Mouse (Mus musculus): ENCODE data around the gene Gdf15. TPM values are rescaled to one million over a fixed set of nuclear protein-coding genes. Genes with fewer than 3 reads are reported as not detected.

Gene Gdf15
- polyA plus RNA-seq, 1 experiment from 2014 or later = 1.3 TPM

- peak overlapping the region; percentile 98 for H3K27ac ChIP-seq (ENCODE audit: low read length)
- H3K36me3 ChIP-seq (ENCODE audit: insufficient read depth, low read length) = no peaks in the 10 kb centered on the region
- under 1% methylated on average over 6 of the region's 6 CpGs for WGBS
- H3K9ac ChIP-seq (replicated peaks; ENCODE audit: low read depth) = peak overlapping the region; percentile 26; the same call in 1 of the 2 replicates
- peak overlapping the region; percentile 97 for H3K4me2 ChIP-seq (replicated peaks; ENCODE audit: low read depth, low read length)
- no peak for ATAC-seq
- H3K9me3 ChIP-seq (ENCODE audit: low read length) = no peaks in the 10 kb centered on the region
- peaks cover 5% of the 10 kb centered on the region; the same call in 1 of the 2 replicates for H3K4me1 ChIP-seq (ENCODE audit: insufficient read depth, low read depth, low read length)
- H3K27me3 ChIP-seq (replicated peaks; ENCODE audit: insufficient read depth, low read length) = no peaks in the 10 kb centered on the region
- peak; percentile 80 for DNase-seq (ENCODE audit: low spot score)
- TF ChIP-seq CTCF (IDR thresholded peaks at IDR 0.05) = peak; percentile 98
- no peak for TF ChIP-seq EP300 (IDR thresholded peaks at IDR 0.05)
- peak overlapping the region; percentile 44; the same call in 1 of the 2 replicates for H3K4me3 ChIP-seq (ENCODE audit: low read depth, low read length)
These were observed 20.4 kb downstream of the Gdf15 start for GRCm38 (mm10) chr8:70611849-70612248.

GRCm38 (mm10) chr8:70610796-70611771, 21.2 kb downstream of the Gdf15 start:
- Histone ChIP-seq H3K27me3 (replicated peaks; ENCODE audit: insufficient read depth, low read length) (no peaks in the 10 kb centered on the region), H3K9ac (replicated peaks; ENCODE audit: low read depth) (peak overlapping the region; percentile 26; the same call in 1 of the 2 replicates), H3K36me3 (ENCODE audit: insufficient read depth, low read length) (no peaks in the 10 kb centered on the region), H3K27ac (ENCODE audit: low read length) (peak overlapping the region; percentile 98), H3K4me1 (ENCODE audit: insufficient read depth, low read depth, low read length) (peaks cover 8% of the 10 kb centered on the region; the same call in 1 of the 2 replicates), H3K9me3 (ENCODE audit: low read length) (no peaks in the 10 kb centered on the region), H3K4me2 (replicated peaks; ENCODE audit: low read depth, low read length) (peak overlapping the region; percentile 97), H3K4me3 (ENCODE audit: low read depth, low read length) (peak overlapping the region; percentile 44)
- under 1% methylated on average over 54 of the region's 54 CpGs for WGBS
- ATAC-seq (peak; percentile 14), DNase-seq (ENCODE audit: low spot score) (peak; percentile 79)
- TF ChIP-seq EP300 (IDR thresholded peaks at IDR 0.05) = no peak
- peak; percentile 90 for TF ChIP-seq CTCF (IDR thresholded peaks at IDR 0.05)

GRCm38 (mm10) chr8:70609849-70610795, 22.1 kb downstream of the Gdf15 start:
- WGBS = under 1% methylated on average over 39 of the region's 45 CpGs
- H3K27ac ChIP-seq (ENCODE audit: low read length) = peak overlapping the region; percentile 98
- DNase-seq (ENCODE audit: low spot score) (peak; percentile 99), ATAC-seq (peak; percentile 81)
- H3K4me2 ChIP-seq (replicated peaks; ENCODE audit: low read depth, low read length) = peak overlapping the region; percentile 97
- H3K4me3 ChIP-seq (ENCODE audit: low read depth, low read length) = peak overlapping the region; percentile 44
- peaks cover 8% of the 10 kb centered on the region; the same call in 1 of the 2 replicates for H3K4me1 ChIP-seq (ENCODE audit: insufficient read depth, low read depth, low read length)
- no peaks in the 10 kb centered on the region for H3K36me3 ChIP-seq (ENCODE audit: insufficient read depth, low read length)
- TF ChIP-seq CTCF (IDR thresholded peaks at IDR 0.05) = no peak
- 0 out of 2 replicates have a peak, but pooled peaks have one; percentile 12 for TF ChIP-seq EP300 (IDR thresholded peaks at IDR 0.05)
- no peaks in the 10 kb centered on the region for H3K9me3 ChIP-seq (ENCODE audit: low read length)
- H3K9ac ChIP-seq (replicated peaks; ENCODE audit: low read depth) = peak overlapping the region; percentile 36; the same call in 1 of the 2 replicates
- no peaks in the 10 kb centered on the region for H3K27me3 ChIP-seq (replicated peaks; ENCODE audit: insufficient read depth, low read length)

GRCm38 (mm10) chr8:70609368-70609848, 22.8 kb downstream of the Gdf15 start:
- no peaks in the 10 kb centered on the region for H3K36me3 ChIP-seq (ENCODE audit: insufficient read depth, low read length)
- H3K4me3 ChIP-seq (ENCODE audit: low read depth, low read length) = peak overlapping the region; percentile 44
- peak; percentile 84 for ATAC-seq
- peak; percentile 93 for DNase-seq (ENCODE audit: low spot score)
- peak overlapping the region; percentile 98 for H3K27ac ChIP-seq (ENCODE audit: low read length)
- 2% methylated on average over 30 of the region's 39 CpGs for WGBS
- TF ChIP-seq EP300 (IDR thresholded peaks at IDR 0.05) (no peak), CTCF (IDR thresholded peaks at IDR 0.05) (no peak)
- peak overlapping the region; percentile 36; the same call in 1 of the 2 replicates for H3K9ac ChIP-seq (replicated peaks; ENCODE audit: low read depth)
- H3K27me3 ChIP-seq (replicated peaks; ENCODE audit: insufficient read depth, low read length) = no peaks in the 10 kb centered on the region
- peaks cover 8% of the 10 kb centered on the region; the same call in 1 of the 2 replicates for H3K4me1 ChIP-seq (ENCODE audit: insufficient read depth, low read depth, low read length)
- H3K9me3 ChIP-seq (ENCODE audit: low read length) = no peaks in the 10 kb centered on the region
- H3K4me2 ChIP-seq (replicated peaks; ENCODE audit: low read depth, low read length) = peak overlapping the region; percentile 97

GRCm38 (mm10) chr8:70608749-70609367, 23.4 kb downstream of the Gdf15 start, which contains the start of gene Ssbp4:
TSS of gene Ssbp4 (minus strand) at chr8:70608872.
- WGBS = 4% methylated on average over 26 of the region's 26 CpGs
- peak within 1 kb of the TSS; percentile 61 for H3K4me3 ChIP-seq (ENCODE audit: low read depth, low read length)
- peak within 1 kb of the TSS; percentile 82 for H3K9ac ChIP-seq (replicated peaks; ENCODE audit: low read depth)
- TF ChIP-seq EP300 (IDR thresholded peaks at IDR 0.05) (no peak), CTCF (IDR thresholded peaks at IDR 0.05) (no peak)
- H3K4me2 ChIP-seq (replicated peaks; ENCODE audit: low read depth, low read length) = peak within 1 kb of the TSS; percentile 97
- peaks cover 8% of the 10 kb centered on the region; the same call in 1 of the 2 replicates for H3K4me1 ChIP-seq (ENCODE audit: insufficient read depth, low read depth, low read length)
- ATAC-seq = no peak
- no peak for DNase-seq (ENCODE audit: low spot score)
- no peaks in the 10 kb centered on the region for H3K9me3 ChIP-seq (ENCODE audit: low read length)
- no peaks in the 10 kb centered on the region for H3K27me3 ChIP-seq (replicated peaks; ENCODE audit: insufficient read depth, low read length)
- H3K27ac ChIP-seq (ENCODE audit: low read length) = peak within 1 kb of the TSS; percentile 98
- H3K36me3 ChIP-seq (ENCODE audit: insufficient read depth, low read length) = no peaks in the 10 kb centered on the region

Measured in lung, postnatal 0 days (tissue).